Mouse (Mus musculus) hindbrain, embryonic 11.5 days (tissue): ENCODE measurements around the gene Mast4. TPM values are rescaled to one million over a fixed set of nuclear protein-coding genes. Genes with fewer than 3 reads are reported as not detected.

Source experiments
- ATAC-seq: fragments of 200-750 bp; cut with Nextera tagmentation; 2 replicates; pipeline ENCODE4 v1.8.0; 2017; ENCODE audit warnings: mild to moderate bottlenecking, moderate TSS enrichment, moderate library complexity; ENCODE audit not compliant: low FRiP score
- DNase-seq: peaks from one replicate; pipeline ENCODE4 v3.0.0-alpha.2; 2015; ENCODE audit warnings: low spot score
- H3K27ac ChIP-seq: fragments of 300-500 bp; sonication (generic); 2 replicates; pipeline ENCODE4 v1.5.1; 2014; ENCODE audit warnings: mild to moderate bottlenecking, low read depth, low read length
- H3K27me3 ChIP-seq: fragments of 300-500 bp; sonication (generic); 2 replicates; pipeline ENCODE4 v1.6.1; 2014; ENCODE audit warnings: mild to moderate bottlenecking, low read length, moderate library complexity, mixed read lengths; ENCODE audit not compliant: control insufficient read depth, insufficient read depth
- H3K36me3 ChIP-seq: fragments of 300-500 bp; sonication (generic); 2 replicates; pipeline ENCODE4 v1.6.1; 2014; ENCODE audit warnings: mild to moderate bottlenecking, low read length, moderate library complexity, mixed read lengths; ENCODE audit not compliant: control insufficient read depth, insufficient read depth
- H3K4me1 ChIP-seq: fragments of 300-500 bp; sonication (generic); replicated peaks from 2 replicates; pipeline ENCODE4 v1.6.1; 2014; ENCODE audit warnings: low read length, mixed read lengths; ENCODE audit not compliant: control insufficient read depth, insufficient read depth
- H3K4me2 ChIP-seq: fragments of 300-500 bp; sonication (generic); replicated peaks from 2 replicates; pipeline ENCODE4 v1.6.1; 2014; ENCODE audit warnings: mild to moderate bottlenecking, low read depth, low read length
- H3K4me3 ChIP-seq: fragments of 300-500 bp; sonication (generic); 2 replicates; pipeline ENCODE4 v1.5.1; 2014; ENCODE audit warnings: low read depth, low read length
- H3K9ac ChIP-seq: fragments of 300-500 bp; sonication (generic); 2 replicates; pipeline ENCODE4 v1.6.1; 2014; ENCODE audit warnings: low read depth, low read length
- H3K9me3 ChIP-seq: fragments of 300-500 bp; sonication (generic); 2 replicates; pipeline ENCODE4 v1.6.1; 2016; ENCODE audit warnings: low read length; ENCODE audit not compliant: control insufficient read depth
- WGBS: fragments of 180-500 bp; shearing (Covaris S2); extraction: QIAGEN DNeasy Blood & Tissue Kit; methylation state at CpG from one replicate; pipeline ENCODE4 v1.1.7; 2014; 5-methylcytosine and 5-hydroxymethylcytosine counted together
- polyA plus RNA-seq: library from polyadenylated mRNA; unstranded; fragments of >200 nt; fragmentation: Nextera tagmentation; extraction: Ambion mirVana; gene quantifications from 2 replicates; pipeline ENCODE4 v1.2.1, GENCODE M21; 2014

Gene Mast4
- polyA plus RNA-seq, 1 experiment from 2014 or later = 26.9 TPM

- Histone ChIP-seq H3K9ac (no peak overlapping the region), H3K4me1 (0 out of 2 replicates have a peak, but pooled peaks cover 2% of the 10 kb centered on the region), H3K27ac (peak overlapping the region; percentile 30; the same call in 1 of the 2 replicates), H3K4me3 (no peak overlapping the region), H3K9me3 (no peaks in the 10 kb centered on the region), H3K36me3 (no peaks in the 10 kb centered on the region), H3K4me2 (0 out of 2 replicates have a peak overlapping the region, but pooled peaks have one; percentile 7), H3K27me3 (no peaks in the 10 kb centered on the region)
- ATAC-seq (peak; percentile 84), DNase-seq (peak; percentile 71)
- 39% methylated on average over 22 of the region's 22 CpGs for WGBS
Observed at GRCm38 (mm10) chr13:103121796-103122792, 212.2 kb downstream of the Mast4 start.

- peak; percentile 77 for ATAC-seq
- H3K27me3 ChIP-seq = no peaks in the 10 kb centered on the region
- WGBS = 11% methylated on average over 7 of the region's 7 CpGs
- H3K36me3 ChIP-seq = no peaks in the 10 kb centered on the region
- H3K4me1 ChIP-seq = 0 out of 2 replicates have a peak, but pooled peaks cover 2% of the 10 kb centered on the region
- no peak overlapping the region for H3K4me3 ChIP-seq
- DNase-seq = peak; percentile 64
- H3K27ac ChIP-seq = peak overlapping the region; percentile 68
- H3K9me3 ChIP-seq = no peaks in the 10 kb centered on the region
- peak overlapping the region; percentile 49; the same call in 1 of the 2 replicates for H3K9ac ChIP-seq
- peak overlapping the region; percentile 31 for H3K4me2 ChIP-seq
Observed at GRCm38 (mm10) chr13:103120669-103121131, 213.6 kb downstream of the Mast4 start.

DNA sequence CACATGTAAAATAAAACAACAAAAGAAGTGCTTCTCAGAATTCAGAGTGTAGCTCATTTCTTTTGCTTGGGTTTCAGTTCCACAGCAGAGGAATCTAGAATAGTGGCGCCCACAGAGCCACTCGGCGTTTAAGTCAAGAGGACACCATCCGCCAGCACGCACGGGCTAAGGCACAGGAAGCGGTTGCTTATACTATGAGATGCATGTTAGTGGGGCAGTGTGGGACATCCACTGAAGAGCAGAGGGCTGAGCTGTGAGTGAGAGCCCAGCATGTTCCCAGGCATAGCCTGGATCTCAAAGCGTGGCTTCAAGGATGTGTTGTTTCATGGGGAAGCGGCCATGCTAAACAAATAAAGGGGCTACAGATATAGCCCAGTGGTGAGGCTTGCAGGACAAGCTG is 214.6 kb downstream of the Mast4 start:
- Histone ChIP-seq H3K4me2 (no peak overlapping the region), H3K4me1 (peaks cover 6% of the 10 kb centered on the region; the same call in 1 of the 2 replicates), H3K27ac (no peak overlapping the region), H3K27me3 (no peaks in the 10 kb centered on the region), H3K4me3 (no peak overlapping the region), H3K36me3 (no peaks in the 10 kb centered on the region), H3K9me3 (no peaks in the 10 kb centered on the region), H3K9ac (no peak overlapping the region)
- no peak for ATAC-seq
- 91% methylated on average over 9 of the region's 9 CpGs for WGBS
- no peak for DNase-seq

GRCm38 (mm10) chr13:103115116-103115515 is 219.2 kb downstream of the Mast4 start:
- whole genome bisulfite sequencing = 80% methylated on average over 4 of the region's 4 CpGs
- H3K27ac ChIP-seq = no peak overlapping the region

GRCm38 (mm10) chr13:103114274-103114673 is 220.0 kb downstream of the Mast4 start:
- Histone ChIP-seq H3K4me3 (no peak overlapping the region), H3K4me2 (no peak overlapping the region), H3K4me1 (peaks cover 8% of the 10 kb centered on the region; the same call in 1 of the 2 replicates), H3K27me3 (no peaks in the 10 kb centered on the region), H3K9ac (no peak overlapping the region), H3K9me3 (no peaks in the 10 kb centered on the region), H3K36me3 (no peaks in the 10 kb centered on the region), H3K27ac (no peak overlapping the region)
- ATAC-seq = 0 out of 2 replicates have a peak, but pooled peaks have one; percentile 9
- 43% methylated on average over 5 of the region's 5 CpGs for WGBS
- DNase-seq = no peak

More at GRCm38 (mm10) chr13:103115116-103115515, 219.2 kb downstream of the Mast4 start:
- no peak for ATAC-seq
- H3K4me2 ChIP-seq = no peak overlapping the region
- H3K4me3 ChIP-seq = no peak overlapping the region
- H3K9me3 ChIP-seq = no peaks in the 10 kb centered on the region
- H3K36me3 ChIP-seq = no peaks in the 10 kb centered on the region
- peaks cover 8% of the 10 kb centered on the region; the same call in 1 of the 2 replicates for H3K4me1 ChIP-seq
- no peak for DNase-seq
- no peak overlapping the region for H3K9ac ChIP-seq
- no peaks in the 10 kb centered on the region for H3K27me3 ChIP-seq

- DNase-seq (peak; percentile 87), ATAC-seq (peak; percentile 33)
- H3K9me3 ChIP-seq = no peaks in the 10 kb centered on the region
- H3K9ac ChIP-seq = no peak overlapping the region
- H3K4me3 ChIP-seq = no peak overlapping the region
- peaks cover 5% of the 10 kb centered on the region; the same call in 1 of the 2 replicates for H3K4me1 ChIP-seq
- no peak overlapping the region for H3K4me2 ChIP-seq
- 36% methylated on average over 10 of the region's 10 CpGs for WGBS
- no peaks in the 10 kb centered on the region for H3K27me3 ChIP-seq
- H3K27ac ChIP-seq = no peak overlapping the region
- no peaks in the 10 kb centered on the region for H3K36me3 ChIP-seq
Observed at GRCm38 (mm10) chr13:103109872-103110271, 224.4 kb downstream of the Mast4 start.

DNA sequence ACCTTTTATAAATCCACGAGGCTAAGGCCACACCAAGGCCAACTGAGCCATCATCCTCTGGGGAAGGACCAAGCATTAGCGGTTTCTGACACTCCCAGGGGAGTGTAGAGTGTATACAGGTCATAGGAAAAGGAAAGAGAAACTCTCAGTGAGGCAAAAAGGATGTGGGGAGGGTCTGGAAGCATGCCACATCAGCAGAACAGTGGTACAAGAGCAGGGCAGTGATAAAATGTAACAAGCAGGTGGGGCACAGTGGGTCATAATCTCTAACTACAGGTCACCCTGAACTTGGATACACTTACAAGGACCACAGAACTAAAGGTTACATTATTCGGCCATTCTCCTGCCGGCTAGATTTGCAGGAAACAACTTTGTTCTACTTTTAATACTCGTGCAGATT is 226.9 kb downstream of the Mast4 start:
- H3K36me3 ChIP-seq = no peaks in the 10 kb centered on the region
- no peak overlapping the region for H3K4me2 ChIP-seq
- no peaks in the 10 kb centered on the region for H3K9me3 ChIP-seq
- H3K27me3 ChIP-seq = no peaks in the 10 kb centered on the region
- no peak overlapping the region for H3K4me3 ChIP-seq
- 86% methylated on average over 5 of the region's 5 CpGs for WGBS
- no peak for ATAC-seq
- no peak for DNase-seq
- H3K4me1 ChIP-seq = no peaks in the 10 kb centered on the region
- no peak overlapping the region for H3K27ac ChIP-seq
- no peak overlapping the region for H3K9ac ChIP-seq

DNA sequence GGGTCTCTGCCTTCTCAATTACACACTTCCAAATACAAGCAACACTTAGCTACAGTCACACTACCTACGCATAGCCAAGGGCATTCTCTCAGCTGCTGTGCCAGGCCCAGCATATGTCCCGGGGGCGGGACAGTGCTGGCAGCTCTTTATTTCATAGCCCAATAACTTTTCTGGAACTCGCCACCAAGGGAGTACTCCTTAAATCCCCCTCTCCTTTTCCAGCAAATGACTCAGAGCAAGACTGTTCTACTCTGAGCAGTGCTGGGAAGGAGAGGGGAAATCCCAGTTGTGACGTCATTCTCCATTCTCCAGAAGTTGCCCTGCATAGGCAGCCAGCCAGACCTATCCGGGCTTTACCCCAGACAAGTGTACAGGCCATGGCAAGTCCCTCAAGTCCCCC is 231.7 kb downstream of the Mast4 start:
- Histone ChIP-seq H3K36me3 (no peaks in the 10 kb centered on the region), H3K4me2 (no peak overlapping the region), H3K4me3 (no peak overlapping the region), H3K27me3 (no peaks in the 10 kb centered on the region), H3K9ac (no peak overlapping the region), H3K4me1 (no peaks in the 10 kb centered on the region), H3K27ac (no peak overlapping the region), H3K9me3 (no peaks in the 10 kb centered on the region)
- no peak for DNase-seq
- ATAC-seq = no peak
- WGBS = 83% methylated on average over 6 of the region's 6 CpGs
